Comparison of ENCODE assay signal across 12 mouse cellular contexts in genomic region chr2:52556961-52557326, GRCm38 (mm10).
DNase-seq lines count a peak whose midpoint lies in the region; ATAC-seq and TF ChIP-seq lines count a peak whose summit lies in the region.
"Had no signal": no experiment of that assay in that cellular context is flagged by ENCODE, and none has a peak within 500 bp of the region (broad histone marks: within the 10 kb centered on the region; RNA-seq: fewer than 3 reads in every experiment).

No protein-coding gene starts in this region.

- TF ChIP-seq POLR2A in cerebellum, adult 2 months (IDR thresholded peaks at IDR 0.05; ENCODE audit: borderline replicate concordance, insufficient read depth, low read length) = no peak
- no peak for TF ChIP-seq POLR2A in olfactory bulb, adult 2 months (IDR thresholded peaks at IDR 0.05; ENCODE audit: insufficient read depth, low read depth, low read length)

- H3K27ac ChIP-seq in cerebellum, adult 2 months (ENCODE audit: insufficient read depth, low read length) = peak overlapping the region; percentile 77
- peak overlapping the region; percentile 18; the same call in 1 of the 2 replicates for H3K27ac ChIP-seq in liver, postnatal 0 days (ENCODE audit: low read depth)
- H3K27ac ChIP-seq in midbrain, embryonic 11.5 days (ENCODE audit: low read depth, low read length) = no peak overlapping the region
- H3K27ac ChIP-seq in olfactory bulb, adult 2 months (ENCODE audit: insufficient read depth, low read depth, low read length) = peak overlapping the region; percentile 44; the same call in 1 of the 2 replicates

- H3K9ac ChIP-seq in liver, postnatal 0 days (replicated peaks) = no peak overlapping the region
- no peak overlapping the region for H3K9ac ChIP-seq in midbrain, embryonic 11.5 days (ENCODE audit: low read length)

- TF ChIP-seq CTCF in cerebellum, adult 2 months (IDR thresholded peaks at IDR 0.05; ENCODE audit: borderline replicate concordance, insufficient read depth, low read depth, low read length) = no peak
- TF ChIP-seq CTCF in liver, postnatal 0 days (IDR thresholded peaks at IDR 0.05; ENCODE audit: low read depth) = no peak
- TF ChIP-seq CTCF in olfactory bulb, adult 2 months (IDR thresholded peaks at IDR 0.05; ENCODE audit: insufficient read depth, low read depth, low read length) = no peak

- H3K4me1 ChIP-seq in cerebellum, adult 2 months (ENCODE audit: control insufficient read depth, insufficient read depth, low read length) = peaks cover 19% of the 10 kb centered on the region
- no peaks in the 10 kb centered on the region; the same call in 1 of the 2 replicates for H3K4me1 ChIP-seq in liver, postnatal 0 days (ENCODE audit: insufficient read depth)
- H3K4me1 ChIP-seq in midbrain, embryonic 11.5 days (ENCODE audit: control insufficient read depth, insufficient read depth, low read length) = peaks cover 2% of the 10 kb centered on the region; the same call in 1 of the 2 replicates
- H3K4me1 ChIP-seq in olfactory bulb, adult 2 months (ENCODE audit: control insufficient read depth, insufficient read depth, low read length) = peaks cover 9% of the 10 kb centered on the region; the same call in 1 of the 2 replicates

- no peak for TF ChIP-seq EP300 in liver, postnatal 0 days (IDR thresholded peaks at IDR 0.05; ENCODE audit: low read depth)

- H3K9me3 ChIP-seq in liver, postnatal 0 days (ENCODE audit: low read length) = no peaks in the 10 kb centered on the region; the same call in 1 of the 2 replicates
- H3K9me3 ChIP-seq in midbrain, embryonic 11.5 days (ENCODE audit: control insufficient read depth, low read length) = no peaks in the 10 kb centered on the region

- no peaks in the 10 kb centered on the region for H3K27me3 ChIP-seq in cerebellum, adult 2 months (ENCODE audit: control insufficient read depth, insufficient read depth, low read length)
- no peaks in the 10 kb centered on the region for H3K27me3 ChIP-seq in liver, postnatal 0 days (ENCODE audit: insufficient read depth, low read length)
- no peaks in the 10 kb centered on the region for H3K27me3 ChIP-seq in midbrain, embryonic 11.5 days (ENCODE audit: control insufficient read depth, insufficient read depth, low read length)

- no peaks in the 10 kb centered on the region for H3K36me3 ChIP-seq in liver, postnatal 0 days (replicated peaks; ENCODE audit: insufficient read depth, low read length)
- H3K36me3 ChIP-seq in midbrain, embryonic 11.5 days (ENCODE audit: control insufficient read depth, insufficient read depth, low read length) = no peaks in the 10 kb centered on the region

- no peak overlapping the region for H3K4me2 ChIP-seq in liver, postnatal 0 days (ENCODE audit: low read depth, low read length)
- H3K4me2 ChIP-seq in midbrain, embryonic 11.5 days = peak overlapping the region; percentile 27
- H3K4me2 ChIP-seq: liver, embryonic 11.5 days had no signal

- ATAC-seq in liver, postnatal 0 days = no peak
- ATAC-seq in midbrain, embryonic 11.5 days (ENCODE audit: low FRiP score) = no peak
- ATAC-seq: intestine, postnatal 0 days; lung, postnatal 0 days had no signal

- intact Hi-C loops in left cerebral cortex, postnatal 14 days (cut with DNase I) = no loop called here

- DNase-seq in cerebellum, adult 2 months = peak; percentile 44 to 60
- DNase-seq in cerebellum, postnatal 36 days = no peak
- no peak for DNase-seq in liver, postnatal 0 days
- DNase-seq in liver = no peak
- no peak for DNase-seq in midbrain, embryonic 11.5 days (ENCODE audit: low spot score, missing footprints)
- no peak for DNase-seq in urinary bladder, postnatal 14 days (ENCODE audit: low spot score)
- no peak for DNase-seq in left cerebral cortex, postnatal 14 days (ENCODE audit: low spot score in 2 of 2)
- DNase-seq: kidney, postnatal 25 days had no signal

- H3K4me3 ChIP-seq in cerebellum, adult 2 months (replicated peaks; ENCODE audit: insufficient read depth, low read depth, low read length) = peak overlapping the region; percentile 89
- H3K4me3 ChIP-seq in liver, postnatal 0 days (ENCODE audit: low read depth, low read length) = no peak overlapping the region
- peak overlapping the region; percentile 9; the same call in 1 of the 2 replicates for H3K4me3 ChIP-seq in midbrain, embryonic 11.5 days (ENCODE audit: low read depth, low read length)
- H3K4me3 ChIP-seq in olfactory bulb, adult 2 months (ENCODE audit: insufficient read depth, low read depth, low read length) = peak overlapping the region; percentile 48

- WGBS in cerebellum, adult 2 months = 9% methylated on average over 4 of the region's 4 CpGs
- 74% methylated on average over 4 of the region's 4 CpGs for WGBS in liver, postnatal 0 days (ENCODE audit: insufficient replicate concordance)
- WGBS in midbrain, embryonic 11.5 days = 83% methylated on average over 4 of the region's 4 CpGs
- 30% methylated on average over 4 of the region's 4 CpGs for WGBS in olfactory bulb, adult 2 months

Comparison
In these comparisons a context has a peak if more than half of its experiments do, and no peak if none do; other contexts are left out.
1. DNase-seq: peak in cerebellum, adult 2 months (2 of 2); none in cerebellum, postnatal 36 days (0 of 2), liver, postnatal 0 days (single experiment), liver (single experiment), midbrain, embryonic 11.5 days (single experiment), urinary bladder, postnatal 14 days (single experiment) and left cerebral cortex, postnatal 14 days (0 of 2).